Mouse (Mus musculus) neural tube, embryonic 13.5 days (tissue): ENCODE measurements around the gene Babam2. TPM values are rescaled to one million over a fixed set of nuclear protein-coding genes. Genes with fewer than 3 reads are reported as not detected.
A peak's percentile ranks its signal among the peaks of the same experiment; 100 is the strongest.

ENCODE experiments used
- ATAC-seq: fragments of 200-750 bp; cut with Nextera tagmentation; 2 replicates; pipeline ENCODE4 v1.8.0; 2017; ENCODE audit warnings: low read depth, mild to moderate bottlenecking, moderate TSS enrichment, moderate library complexity
- H3K27ac ChIP-seq: fragments of 300-500 bp; sonication (generic); replicated peaks from 2 replicates; pipeline ENCODE4 v1.5.1; 2015; ENCODE audit warnings: moderate library complexity, mild to moderate bottlenecking, inconsistent platforms
- H3K27me3 ChIP-seq: fragments of 300-500 bp; sonication (generic); 2 replicates; pipeline ENCODE4 v1.6.1; 2015; ENCODE audit warnings: mild to moderate bottlenecking, inconsistent platforms
- H3K36me3 ChIP-seq: fragments of 300-500 bp; sonication (generic); 2 replicates; pipeline ENCODE4 v1.6.1; 2015; ENCODE audit warnings: mild to moderate bottlenecking, inconsistent platforms
- H3K4me1 ChIP-seq: fragments of 300-500 bp; sonication (generic); replicated peaks from 2 replicates; pipeline ENCODE4 v1.6.1; 2015; ENCODE audit warnings: inconsistent platforms
- H3K4me2 ChIP-seq: fragments of 300-500 bp; sonication (generic); 2 replicates; pipeline ENCODE4 v1.6.1; 2015; ENCODE audit warnings: inconsistent platforms, mild to moderate bottlenecking, moderate library complexity
- H3K4me3 ChIP-seq: fragments of 300-500 bp; sonication (generic); 2 replicates; pipeline ENCODE4 v1.5.1; 2015; ENCODE audit warnings: mild to moderate bottlenecking, inconsistent platforms
- H3K9ac ChIP-seq: fragments of 300-500 bp; sonication (generic); 2 replicates; pipeline ENCODE4 v1.6.1; 2015; ENCODE audit warnings: moderate library complexity, mild to moderate bottlenecking, inconsistent platforms
- H3K9me3 ChIP-seq: fragments of 300-500 bp; sonication (generic); 2 replicates; pipeline ENCODE4 v1.6.1; 2016; ENCODE audit warnings: inconsistent platforms
- WGBS: fragments of 180-500 bp; shearing (Covaris S2); methylation state at CpG from one replicate; pipeline ENCODE4 v1.1.7; 2015; 5-methylcytosine and 5-hydroxymethylcytosine counted together
- polyA plus RNA-seq: library from polyadenylated mRNA; unstranded; fragments of >200 nt; fragmentation: Nextera tagmentation; extraction: Ambion mirVana; gene quantifications from 2 replicates; pipeline ENCODE4 v1.2.1, GENCODE M21; 2015

Babam2 gene
- polyA plus RNA-seq = 52.1 and 54.4 TPM in 2 replicates

DNA sequence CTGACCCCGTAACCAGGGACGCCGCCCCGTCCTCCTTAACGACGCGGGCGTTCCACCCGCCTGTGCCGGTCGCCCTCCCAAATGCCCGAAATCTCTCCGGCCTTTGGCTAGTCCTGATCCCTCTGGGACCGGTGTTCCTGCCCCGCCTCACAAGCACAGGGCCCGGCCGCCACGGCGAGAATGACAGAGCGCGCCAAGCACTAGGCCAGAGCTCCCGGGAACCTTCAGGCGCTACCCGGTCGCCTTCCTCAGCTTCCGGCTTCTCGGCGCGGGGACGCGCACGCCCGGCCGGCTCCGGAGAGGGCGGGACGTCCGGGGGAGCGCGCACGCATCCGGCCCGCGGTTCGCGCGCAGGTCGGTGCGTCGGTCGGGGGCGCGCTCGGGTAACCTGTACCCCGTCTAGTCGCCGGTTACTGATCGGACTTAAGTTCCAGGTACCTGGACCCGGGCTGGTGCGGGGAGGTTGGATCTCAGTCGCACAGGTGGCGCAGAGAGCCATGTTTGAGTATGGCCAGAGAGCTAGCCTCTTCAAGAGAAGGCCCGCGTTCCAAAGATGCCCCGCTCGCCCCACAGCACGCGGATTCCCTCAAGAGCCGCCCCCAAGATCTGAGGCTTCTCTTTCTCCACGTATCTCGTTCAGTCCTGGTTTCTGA is at the start of gene Babam2:
Gene Babam2, plus strand, starts transcription at position 41 of the 653 bp plus-strand sequence.
- Histone ChIP-seq H3K9ac (peak within 1 kb of the TSS; percentile 88), H3K36me3 (no peaks in the 10 kb centered on the region), H3K4me1 (peaks cover 15% of the 10 kb centered on the region), H3K9me3 (no peaks in the 10 kb centered on the region), H3K4me2 (peak within 1 kb of the TSS; percentile 83), H3K27ac (peak within 1 kb of the TSS; percentile 95), H3K4me3 (peak within 1 kb of the TSS; percentile 80), H3K27me3 (no peaks in the 10 kb centered on the region)
- WGBS = under 1% methylated on average over 71 of the region's 71 CpGs
- ATAC-seq = peak; percentile 98

GRCm38 (mm10) chr5:31650518-31651288 is 46.8 kb upstream of the Babam2 start:
- H3K9me3 ChIP-seq = no peaks in the 10 kb centered on the region
- 92% methylated on average over 2 of the region's 2 CpGs for WGBS
- no peaks in the 10 kb centered on the region for H3K4me1 ChIP-seq
- peaks cover 8% of the 10 kb centered on the region; the same call in 1 of the 2 replicates for H3K36me3 ChIP-seq
- no peak overlapping the region for H3K4me2 ChIP-seq
- no peak overlapping the region for H3K4me3 ChIP-seq
- H3K9ac ChIP-seq = no peak overlapping the region
- no peaks in the 10 kb centered on the region for H3K27me3 ChIP-seq
- no peak for ATAC-seq
- H3K27ac ChIP-seq = no peak overlapping the region

DNA sequence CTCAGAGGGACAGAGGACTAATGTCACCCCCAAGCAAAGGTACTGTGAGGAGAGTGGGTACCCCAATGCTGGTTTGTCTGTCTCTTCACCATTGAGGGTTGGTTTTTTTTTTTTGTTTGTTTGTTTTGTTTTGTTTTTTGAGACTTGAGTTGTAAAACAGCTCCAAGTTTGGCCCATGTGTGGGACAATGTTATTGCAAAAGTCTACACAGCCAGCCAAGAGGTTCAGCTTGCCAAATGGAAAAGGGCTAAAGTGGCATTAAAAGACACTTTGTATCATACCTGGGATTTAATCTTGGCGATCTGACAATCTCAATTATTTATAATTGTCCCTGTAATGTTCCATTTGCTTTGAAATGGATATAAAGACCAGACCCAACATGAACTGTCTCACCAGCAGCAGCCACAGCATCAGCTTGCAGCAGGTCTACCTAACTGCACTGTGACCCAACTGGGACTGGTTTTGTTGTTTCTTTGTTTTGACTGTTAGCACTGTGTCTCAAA is 41.7 kb upstream of the Babam2 start:
- ATAC-seq = no peak
- Histone ChIP-seq H3K9ac (no peak overlapping the region), H3K9me3 (no peaks in the 10 kb centered on the region), H3K4me1 (no peaks in the 10 kb centered on the region), H3K4me3 (no peak overlapping the region), H3K4me2 (no peak overlapping the region), H3K36me3 (peaks cover 8% of the 10 kb centered on the region; the same call in 1 of the 2 replicates), H3K27ac (no peak overlapping the region), H3K27me3 (no peaks in the 10 kb centered on the region)
- 94% methylated on average over 1 of the region's 1 CpGs for WGBS

DNA sequence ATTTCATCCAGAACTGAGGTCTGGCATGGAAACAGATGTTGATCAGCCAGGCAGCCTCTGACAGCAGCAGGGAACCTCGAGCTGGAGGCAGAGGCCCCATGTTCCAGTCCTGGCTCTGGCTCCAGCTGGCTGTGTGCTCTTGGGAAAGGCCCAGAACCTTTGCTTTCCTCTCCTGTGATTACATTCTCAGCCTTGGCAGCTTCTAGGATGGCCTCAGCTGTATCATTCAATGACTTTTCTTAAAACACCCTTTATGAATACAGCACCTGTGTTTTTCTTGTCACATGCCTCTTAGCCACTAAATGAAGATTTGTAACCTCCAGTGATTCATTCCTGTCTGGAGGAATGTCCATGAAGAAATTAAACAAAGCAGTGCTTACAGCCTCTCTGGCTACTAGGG is 31.3 kb upstream of the Babam2 start:
- no peak overlapping the region for H3K4me3 ChIP-seq
- no peaks in the 10 kb centered on the region; the same call in 1 of the 2 replicates for H3K4me1 ChIP-seq
- H3K9ac ChIP-seq = no peak overlapping the region
- no peaks in the 10 kb centered on the region for H3K9me3 ChIP-seq
- ATAC-seq = no peak
- WGBS = 21% methylated on average over 1 of the region's 1 CpGs
- H3K27ac ChIP-seq = no peak overlapping the region
- no peaks in the 10 kb centered on the region for H3K27me3 ChIP-seq
- H3K4me2 ChIP-seq = no peak overlapping the region
- no peaks in the 10 kb centered on the region for H3K36me3 ChIP-seq

DNA sequence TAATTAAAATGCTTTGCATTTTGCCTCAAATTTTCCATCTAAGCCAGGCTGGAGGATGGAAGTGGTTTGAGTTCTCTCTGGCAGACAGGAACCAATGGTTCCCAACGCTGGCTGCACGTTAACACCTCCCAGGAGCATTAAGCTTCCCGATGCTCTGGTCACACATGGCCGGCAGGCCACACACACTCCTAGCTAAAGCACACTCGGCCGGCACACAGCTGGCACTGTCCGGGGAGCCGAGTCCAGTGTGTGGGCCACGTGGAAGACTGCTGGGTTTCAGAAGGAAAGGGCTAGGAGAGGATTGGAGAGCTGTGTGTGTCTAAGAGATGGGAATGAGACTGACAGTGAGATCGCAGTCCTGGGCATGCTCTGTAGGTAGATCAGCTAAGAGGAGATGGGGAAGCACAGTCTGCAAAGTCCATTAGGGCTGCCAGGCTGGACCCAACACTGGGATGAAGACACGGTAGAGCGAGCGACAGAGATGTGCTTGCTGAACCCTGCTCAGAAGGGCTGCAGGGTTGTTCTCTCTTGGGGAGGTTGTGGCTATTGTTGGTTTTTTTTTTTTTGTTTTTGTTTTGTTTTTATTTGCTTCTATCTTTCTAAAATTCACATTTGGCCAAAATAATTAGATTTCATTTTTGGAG is 29.0 kb upstream of the Babam2 start:
- Histone ChIP-seq H3K27me3 (no peaks in the 10 kb centered on the region), H3K36me3 (no peaks in the 10 kb centered on the region), H3K4me1 (no peaks in the 10 kb centered on the region; the same call in 1 of the 2 replicates), H3K9ac (no peak overlapping the region), H3K9me3 (no peaks in the 10 kb centered on the region), H3K27ac (no peak overlapping the region), H3K4me2 (no peak overlapping the region), H3K4me3 (no peak overlapping the region)
- 74% methylated on average over 13 of the region's 13 CpGs for WGBS
- ATAC-seq = no peak

- Histone ChIP-seq H3K4me2 (no peak overlapping the region), H3K36me3 (no peaks in the 10 kb centered on the region), H3K4me3 (no peak overlapping the region), H3K9ac (no peak overlapping the region), H3K4me1 (no peaks in the 10 kb centered on the region; the same call in 1 of the 2 replicates), H3K27me3 (no peaks in the 10 kb centered on the region), H3K9me3 (no peaks in the 10 kb centered on the region), H3K27ac (no peak overlapping the region)
- no peak for ATAC-seq
- 81% methylated on average over 5 of the region's 5 CpGs for WGBS
Observed at GRCm38 (mm10) chr5:31669984-31670383, 27.5 kb upstream of the Babam2 start.

DNA sequence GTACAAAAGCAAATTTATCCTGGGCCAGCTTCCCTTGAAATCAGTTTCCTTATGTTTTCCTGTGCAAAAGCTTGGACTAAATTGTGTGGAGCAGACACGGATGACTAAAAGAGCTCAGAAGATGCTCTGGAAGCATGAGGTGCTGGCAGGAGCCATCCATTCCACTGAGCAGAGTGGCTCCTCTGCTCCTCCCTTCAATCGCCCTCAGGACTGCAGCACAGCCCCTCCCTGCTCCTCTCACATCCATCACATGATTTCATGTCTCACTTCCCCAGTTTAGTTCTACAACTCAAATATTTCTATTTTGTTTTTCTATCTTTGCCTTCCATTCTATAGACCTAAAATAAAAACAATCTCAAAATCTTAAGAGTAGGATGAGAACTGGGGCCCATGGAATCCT is 26.3 kb upstream of the Babam2 start:
- no peak overlapping the region for H3K4me2 ChIP-seq
- no peaks in the 10 kb centered on the region for H3K36me3 ChIP-seq
- no peak overlapping the region for H3K27ac ChIP-seq
- WGBS = 73% methylated on average over 2 of the region's 2 CpGs
- no peak for ATAC-seq
- no peaks in the 10 kb centered on the region for H3K9me3 ChIP-seq
- H3K4me3 ChIP-seq = no peak overlapping the region
- no peaks in the 10 kb centered on the region; the same call in 1 of the 2 replicates for H3K4me1 ChIP-seq
- no peaks in the 10 kb centered on the region for H3K27me3 ChIP-seq
- no peak overlapping the region for H3K9ac ChIP-seq

GRCm38 (mm10) chr5:31673431-31673830 is 24.1 kb upstream of the Babam2 start:
- ATAC-seq = no peak
- no peaks in the 10 kb centered on the region for H3K9me3 ChIP-seq
- no peaks in the 10 kb centered on the region for H3K4me1 ChIP-seq
- H3K36me3 ChIP-seq = no peaks in the 10 kb centered on the region
- 86% methylated on average over 2 of the region's 2 CpGs for WGBS
- H3K4me2 ChIP-seq = no peak overlapping the region
- H3K9ac ChIP-seq = no peak overlapping the region
- no peaks in the 10 kb centered on the region for H3K27me3 ChIP-seq
- H3K4me3 ChIP-seq = no peak overlapping the region
- H3K27ac ChIP-seq = no peak overlapping the region

DNA sequence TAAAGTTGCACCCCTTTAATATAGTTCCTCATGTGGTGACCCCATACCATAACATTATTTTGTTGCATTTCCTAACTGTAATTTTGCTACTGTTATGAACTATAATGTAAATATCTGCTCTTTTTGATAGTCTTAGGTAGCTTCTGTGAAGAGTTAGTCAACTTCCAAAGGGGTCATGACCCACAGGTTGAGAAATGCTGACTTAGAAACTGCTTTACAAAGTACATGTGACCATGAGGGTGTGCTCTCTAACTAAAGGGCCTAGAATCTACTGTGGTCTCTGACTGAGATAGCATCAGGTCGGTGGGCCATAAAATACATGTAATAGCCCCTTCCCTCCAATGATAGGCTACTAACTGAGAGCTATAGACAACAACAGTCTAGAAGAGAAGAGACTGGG is 19.5 kb upstream of the Babam2 start:
- no peak overlapping the region for H3K4me2 ChIP-seq
- no peaks in the 10 kb centered on the region for H3K4me1 ChIP-seq
- H3K9ac ChIP-seq = no peak overlapping the region
- no peaks in the 10 kb centered on the region for H3K27me3 ChIP-seq
- no peaks in the 10 kb centered on the region for H3K9me3 ChIP-seq
- H3K27ac ChIP-seq = no peak overlapping the region
- H3K36me3 ChIP-seq = no peaks in the 10 kb centered on the region
- 31% methylated on average over 1 of the region's 1 CpGs for WGBS
- no peak overlapping the region for H3K4me3 ChIP-seq
- ATAC-seq = no peak

DNA sequence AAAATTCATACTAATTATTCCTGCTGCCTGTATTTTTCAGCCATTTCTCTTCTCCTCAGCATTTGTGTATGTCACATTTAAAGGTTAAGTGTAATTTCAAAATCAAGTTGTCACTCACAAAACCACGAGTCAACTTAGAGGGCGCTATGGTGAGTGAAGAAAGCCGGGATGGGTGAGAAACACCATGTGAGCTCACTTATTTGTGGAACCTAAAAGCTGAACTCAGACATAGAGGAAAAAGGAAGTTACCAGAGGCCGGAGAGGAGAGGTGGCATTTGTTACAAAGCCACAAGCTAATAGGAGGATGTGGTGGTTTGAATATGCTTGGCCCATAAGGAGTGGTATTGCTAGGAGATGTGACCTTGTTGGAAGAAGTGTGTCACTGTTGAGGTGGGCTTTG is 17.3 kb upstream of the Babam2 start:
- Histone ChIP-seq H3K9ac (no peak overlapping the region), H3K9me3 (no peaks in the 10 kb centered on the region), H3K27ac (no peak overlapping the region), H3K36me3 (no peaks in the 10 kb centered on the region), H3K4me1 (no peaks in the 10 kb centered on the region), H3K4me2 (no peak overlapping the region), H3K27me3 (no peaks in the 10 kb centered on the region), H3K4me3 (no peak overlapping the region)
- ATAC-seq = no peak
- WGBS = 88% methylated on average over 4 of the region's 4 CpGs

DNA sequence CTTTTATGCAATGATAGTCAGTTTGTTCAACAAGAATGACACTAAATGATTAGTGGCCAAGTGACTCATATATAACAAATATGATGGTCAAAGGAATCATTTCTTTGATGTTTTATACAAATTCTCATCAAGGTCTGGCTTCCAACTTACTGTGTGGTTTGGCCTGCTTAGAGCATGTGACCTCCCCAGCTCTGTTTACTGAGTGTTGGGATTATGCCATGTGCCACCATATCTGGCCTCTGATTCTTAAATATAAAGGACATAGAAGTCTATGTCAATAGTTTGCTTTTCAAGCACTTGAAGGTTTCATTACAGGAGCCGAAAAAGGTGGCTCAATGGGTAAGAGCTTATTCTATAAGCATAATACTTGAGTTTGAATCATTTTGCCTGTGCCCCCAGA is 15.2 kb upstream of the Babam2 start:
- H3K36me3 ChIP-seq = no peaks in the 10 kb centered on the region
- no peaks in the 10 kb centered on the region for H3K4me1 ChIP-seq
- 97% methylated on average over 1 of the region's 1 CpGs for WGBS
- no peak overlapping the region for H3K9ac ChIP-seq
- H3K27me3 ChIP-seq = no peaks in the 10 kb centered on the region
- H3K27ac ChIP-seq = no peak overlapping the region
- H3K4me2 ChIP-seq = no peak overlapping the region
- H3K9me3 ChIP-seq = no peaks in the 10 kb centered on the region
- H3K4me3 ChIP-seq = no peak overlapping the region
- no peak for ATAC-seq

GRCm38 (mm10) chr5:31686040-31686439 is 11.4 kb upstream of the Babam2 start:
- H3K9ac ChIP-seq = no peak overlapping the region
- ATAC-seq = no peak
- 62% methylated on average over 2 of the region's 2 CpGs for WGBS

More at GRCm38 (mm10) chr5:31686040-31686439, 11.4 kb upstream of the Babam2 start:
- Histone ChIP-seq H3K9me3 (no peaks in the 10 kb centered on the region), H3K36me3 (no peaks in the 10 kb centered on the region), H3K27me3 (no peaks in the 10 kb centered on the region), H3K4me3 (no peak overlapping the region), H3K4me2 (no peak overlapping the region), H3K4me1 (no peaks in the 10 kb centered on the region), H3K27ac (no peak overlapping the region)
